Mouse (Mus musculus) myocyte (in vitro differentiated cells): ENCODE results near the gene Tbc1d20. TPM values are rescaled to one million over a fixed set of nuclear protein-coding genes. Genes with fewer than 3 reads are reported as not detected.

ENCODE experiments used
- H3K27me3 ChIP-seq: one replicate; pipeline ENCODE4 v1.6.1; 2011; ENCODE audit not compliant: control insufficient read depth, insufficient read depth, insufficient read length
- H3K36me3 ChIP-seq: one replicate; pipeline ENCODE4 v1.6.1; 2011; ENCODE audit not compliant: control insufficient read depth, insufficient read depth
- H3K4me2 ChIP-seq: one replicate; pipeline ENCODE4 v1.6.1; 2011; ENCODE audit warnings: low read depth, control low read depth
- H3K4me3 ChIP-seq: one replicate; pipeline ENCODE4 v1.5.1; 2011; ENCODE audit warnings: mild to moderate bottlenecking, control low read depth, moderate library complexity
- H3K79me2 ChIP-seq: one replicate; pipeline ENCODE4 v1.6.1; 2011; ENCODE audit not compliant: control insufficient read depth, insufficient read depth
- H3ac ChIP-seq: one replicate; pipeline ENCODE4 v1.6.1; 2011; ENCODE audit not compliant: control insufficient read depth, insufficient read length
- CEBPB ChIP-seq: IDR thresholded peaks from 2 replicates; pipeline ENCODE4 v1.6.1; 2011; ENCODE audit warnings: mild to moderate bottlenecking, moderate library complexity; ENCODE audit not compliant: poor library complexity, insufficient read depth, severe bottlenecking
- E2F4 ChIP-seq: IDR thresholded peaks from one replicate; pipeline ENCODE4 v1.6.1; 2011; ENCODE audit warnings: mild to moderate bottlenecking, control low read depth, moderate library complexity; ENCODE audit not compliant: insufficient read depth
- MAX ChIP-seq: IDR thresholded peaks from one replicate; pipeline ENCODE4 v1.6.1; 2011; ENCODE audit warnings: low read depth, mild to moderate bottlenecking, control low read depth
- MYOD1 ChIP-seq, 3 experiments: IDR thresholded peaks; one replicate each; pipeline ENCODE4 v1.6.1; 2011; ENCODE audit warnings: control low read depth in 2 of 3, low read depth in 2 of 3, mild to moderate bottlenecking in 2 of 3, moderate library complexity in 1 of 3; ENCODE audit not compliant: insufficient read length in 2 of 3, control insufficient read depth in 1 of 3
- MYOG ChIP-seq, 3 experiments: IDR thresholded peaks; one replicate each; pipeline ENCODE4 v1.6.1; 2011; ENCODE audit warnings: control low read depth in 2 of 3, low read depth in 2 of 3, mild to moderate bottlenecking in 2 of 3; ENCODE audit not compliant: insufficient read length in 2 of 3, control insufficient read depth in 1 of 3, insufficient read depth in 1 of 3
- POLR2A ChIP-seq: IDR thresholded peaks from one replicate; pipeline ENCODE4 v1.6.1; 2011; ENCODE audit warnings: low read depth, mild to moderate bottlenecking, control low read depth, moderate library complexity; ENCODE audit not compliant: insufficient read length
- POLR2AphosphoS2 ChIP-seq: IDR thresholded peaks from one replicate; pipeline ENCODE4 v1.6.1; 2011; ENCODE audit warnings: low read depth, control low read depth; ENCODE audit not compliant: insufficient read length
- REST ChIP-seq: IDR thresholded peaks from one replicate; pipeline ENCODE4 v1.6.1; 2011; ENCODE audit warnings: mild to moderate bottlenecking, control low read depth, moderate library complexity; ENCODE audit not compliant: insufficient read depth, insufficient read length
- SRF ChIP-seq: IDR thresholded peaks from one replicate; pipeline ENCODE4 v1.6.1; 2011; ENCODE audit warnings: low read depth; ENCODE audit not compliant: control insufficient read depth, insufficient read length
- TCF12 ChIP-seq: IDR thresholded peaks from one replicate; pipeline ENCODE4 v1.6.1; 2011; ENCODE audit warnings: mild to moderate bottlenecking, control low read depth; ENCODE audit not compliant: poor library complexity, insufficient read depth, severe bottlenecking
- TCF3 ChIP-seq: IDR thresholded peaks from one replicate; pipeline ENCODE4 v1.6.1; 2011; ENCODE audit warnings: low read depth, control low read depth; ENCODE audit not compliant: insufficient read length
- USF1 ChIP-seq: IDR thresholded peaks from one replicate; pipeline ENCODE4 v1.6.1; 2011; ENCODE audit warnings: low read depth, mild to moderate bottlenecking, control low read depth, moderate library complexity
- polyA plus RNA-seq: library from polyadenylated mRNA; unstranded; fragments of >200 nt; fragmentation: generic; extraction: Trizol; gene quantifications from one replicate; pipeline ENCODE4 v1.2.1, GENCODE M21; 2012; ENCODE audit warnings: missing spikeins

Tbc1d20 gene
- polyA plus RNA-seq, 1 experiment: 51.8 TPM

- no peaks in the 10 kb centered on the region for H3K36me3 ChIP-seq
- peak overlapping the region; percentile 87 for H3K4me3 ChIP-seq
- no peak for TF ChIP-seq CEBPB
- peak overlapping the region; percentile 94 for H3ac ChIP-seq
- peaks cover 13% of the 10 kb centered on the region for H3K79me2 ChIP-seq
- H3K27me3 ChIP-seq: no peaks in the 10 kb centered on the region
- peak overlapping the region; percentile 97 for H3K4me2 ChIP-seq
Observed at GRCm38 (mm10) chr2:152330858-152331423, 37.3 kb downstream of the Tbc1d20 start.

- peak within 1 kb of the TSS; percentile 87 for H3K4me3 ChIP-seq
- peak; percentile 55 for TF ChIP-seq POLR2AphosphoS2
- no peak for TF ChIP-seq MAX
- peak; percentile 67 for TF ChIP-seq POLR2A
- no peak for TF ChIP-seq REST
- no peak for TF ChIP-seq SRF
- peak within 1 kb of the TSS; percentile 97 for H3K4me2 ChIP-seq
- peak within 1 kb of the TSS; percentile 94 for H3ac ChIP-seq
- peaks cover 6% of the 10 kb centered on the region for H3K36me3 ChIP-seq
- H3K79me2 ChIP-seq: peaks cover 13% of the 10 kb centered on the region
- no peaks in the 10 kb centered on the region for H3K27me3 ChIP-seq
Observed at GRCm38 (mm10) chr2:152332101-152332825, 38.6 kb downstream of the Tbc1d20 start, which contains the start of gene Rbck1. Gene Rbck1, minus strand, starts transcription at chr2:152332653.

- H3K4me2 ChIP-seq: no peak overlapping the region
Observed at GRCm38 (mm10) chr2:152333345-152334006, 39.8 kb downstream of the Tbc1d20 start.

GRCm38 (mm10) chr2:152335289-152335820 is 41.7 kb downstream of the Tbc1d20 start:
- peak; percentile 97 for TF ChIP-seq POLR2AphosphoS2
- no peak for TF ChIP-seq REST
- H3K79me2 ChIP-seq: peaks cover 35% of the 10 kb centered on the region
- no peak overlapping the region for H3ac ChIP-seq
- H3K36me3 ChIP-seq: peaks cover 36% of the 10 kb centered on the region
- H3K4me3 ChIP-seq: no peak overlapping the region
- no peaks in the 10 kb centered on the region for H3K27me3 ChIP-seq
- peak overlapping the region; percentile 0 for H3K4me2 ChIP-seq

More at GRCm38 (mm10) chr2:152333345-152334006, 39.8 kb downstream of the Tbc1d20 start:
- Histone ChIP-seq H3ac (no peak overlapping the region), H3K27me3 (no peaks in the 10 kb centered on the region), H3K36me3 (peaks cover 18% of the 10 kb centered on the region), H3K79me2 (peaks cover 19% of the 10 kb centered on the region), H3K4me3 (peak overlapping the region; percentile 87)
- TF ChIP-seq TCF12 (no peak), POLR2AphosphoS2 (no peak), MAX (no peak), TCF3 (no peak), E2F4 (no peak), POLR2A (no peak), MYOG (IDR thresholded peaks at IDR 0.05; ENCODE audit: control insufficient read depth in 1 of 3, insufficient read depth in 1 of 3, insufficient read length in 2 of 3, low read depth in 2 of 3) (no peak), REST (no peak), CEBPB (no peak), MYOD1 (IDR thresholded peaks at IDR 0.05; ENCODE audit: control insufficient read depth in 1 of 3, insufficient read length in 2 of 3, low read depth in 2 of 3) (no peak), SRF (no peak), USF1 (no peak)

- Histone ChIP-seq H3K36me3 (peaks cover 51% of the 10 kb centered on the region), H3K4me2 (peak overlapping the region; percentile 28), H3K79me2 (peaks cover 39% of the 10 kb centered on the region), H3K27me3 (no peaks in the 10 kb centered on the region), H3ac (no peak overlapping the region), H3K4me3 (no peak overlapping the region)
- no peak for TF ChIP-seq E2F4
- TF ChIP-seq POLR2AphosphoS2: peak; percentile 86
- no peak for TF ChIP-seq MYOG (IDR thresholded peaks at IDR 0.05; ENCODE audit: control insufficient read depth in 1 of 3, insufficient read depth in 1 of 3, insufficient read length in 2 of 3, low read depth in 2 of 3)
- peak; percentile 24 for TF ChIP-seq POLR2A
- no peak for TF ChIP-seq MAX
Observed at GRCm38 (mm10) chr2:152336856-152337255, 43.2 kb downstream of the Tbc1d20 start.
